Mouse (Mus musculus): ENCODE results near the gene Adap2.
A peak's percentile ranks its signal among the peaks of the same experiment; 100 is the strongest.

Gene Adap2

DNA sequence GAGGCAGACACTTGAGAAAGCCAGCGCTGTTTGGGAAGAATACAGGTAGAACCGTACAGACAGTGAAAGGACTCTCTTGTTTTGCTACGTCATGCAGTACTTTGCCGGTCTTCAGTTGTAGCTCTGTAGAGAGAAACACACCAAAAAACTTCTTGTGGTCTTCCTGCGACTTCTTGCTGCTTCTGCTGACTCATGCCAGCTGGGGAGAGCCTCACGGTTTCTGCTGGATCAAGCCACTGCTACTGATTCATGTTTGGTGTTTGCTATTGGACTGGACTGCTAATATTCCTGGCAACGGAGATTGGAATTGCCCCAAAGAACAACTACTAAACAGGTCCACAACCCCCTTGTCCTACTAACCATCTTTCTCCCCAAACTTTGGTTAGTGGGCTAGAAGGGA, 42.4 kb downstream of the Adap2 start:
- DNase-seq (ENCODE audit: low spot score) = no peak

DNA sequence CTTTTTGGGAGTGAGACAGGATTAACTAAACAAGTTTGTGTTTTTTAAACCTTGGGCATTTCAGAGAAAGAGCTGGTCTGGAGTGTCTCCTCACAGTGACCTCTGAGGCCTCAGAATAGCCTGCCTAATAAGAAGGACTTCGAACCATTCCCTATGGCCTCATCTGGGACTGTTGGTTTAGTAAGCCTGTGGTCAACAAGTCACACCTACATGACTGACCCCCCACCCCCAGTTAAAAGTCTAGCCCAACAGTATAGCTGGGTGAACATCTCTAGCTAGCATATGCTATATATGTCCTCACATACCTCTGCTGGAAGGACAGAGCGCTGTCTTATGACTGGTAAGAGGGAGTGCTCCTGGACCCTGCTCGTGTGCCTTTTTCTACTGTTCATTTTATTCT, 45.4 kb downstream of the Adap2 start:
- no peak for DNase-seq (ENCODE audit: low spot score)

DNA sequence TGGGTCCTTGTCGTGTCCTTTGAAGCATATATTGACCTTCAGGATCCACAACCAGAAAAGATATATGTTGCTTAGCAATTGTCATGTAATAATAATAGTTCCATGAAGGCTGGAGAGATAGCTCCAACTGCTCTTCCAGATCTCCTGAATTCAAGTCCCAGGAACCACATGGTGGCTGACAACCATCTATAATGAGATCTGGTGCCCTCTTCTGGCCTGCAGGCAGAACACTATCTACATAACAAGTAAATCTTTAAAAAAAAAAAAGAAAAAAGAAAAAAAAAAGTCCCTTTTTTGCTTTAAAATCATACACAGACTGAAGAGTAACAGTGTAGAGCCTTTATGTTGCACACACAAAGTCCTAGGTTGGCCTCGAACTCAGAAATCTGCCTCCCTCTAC, 45.9 kb downstream of the Adap2 start:
- no peak for DNase-seq (ENCODE audit: low spot score)

DNA sequence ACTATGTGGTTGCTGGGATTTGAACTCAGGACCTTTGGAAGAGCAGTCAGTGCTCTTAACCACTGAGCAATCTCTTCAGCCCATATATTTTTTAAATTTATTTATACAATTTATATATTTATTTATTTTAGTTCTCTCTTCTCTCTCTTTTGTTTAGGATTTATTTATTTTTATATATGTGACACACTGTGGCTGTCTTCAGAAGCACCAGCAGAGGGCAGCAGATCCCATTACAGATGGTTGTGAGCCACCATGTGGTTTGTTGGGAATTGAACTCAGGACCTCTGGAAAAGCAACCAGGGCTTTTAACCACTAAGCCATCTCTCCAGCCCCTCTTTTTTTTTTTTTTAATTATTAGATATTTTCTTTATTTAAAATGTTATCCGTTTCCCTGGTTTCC, 46.4 kb downstream of the Adap2 start:
- no peak for DNase-seq (ENCODE audit: low spot score)

DNA sequence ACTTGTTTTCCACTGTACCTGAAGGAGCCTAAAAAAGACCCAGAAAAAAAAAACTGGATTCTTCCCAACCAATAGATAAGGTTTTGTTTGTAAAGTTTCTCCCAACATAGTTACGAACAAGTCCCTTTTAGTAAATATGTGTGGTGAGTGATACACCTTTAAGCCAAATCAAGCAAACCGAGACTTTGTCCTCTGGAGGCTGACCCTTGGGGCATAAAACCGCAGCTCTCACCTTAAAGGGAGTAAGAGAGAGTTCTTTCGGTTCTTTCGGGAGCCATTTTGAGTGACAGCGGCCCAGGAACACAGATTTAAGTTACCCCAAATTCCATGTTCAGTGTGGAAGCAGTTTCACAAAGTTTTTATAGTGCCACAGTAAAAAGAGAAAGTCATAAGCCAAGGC, 48.4 kb downstream of the Adap2 start:
- DNase-seq (ENCODE audit: low spot score) = no peak

DNA sequence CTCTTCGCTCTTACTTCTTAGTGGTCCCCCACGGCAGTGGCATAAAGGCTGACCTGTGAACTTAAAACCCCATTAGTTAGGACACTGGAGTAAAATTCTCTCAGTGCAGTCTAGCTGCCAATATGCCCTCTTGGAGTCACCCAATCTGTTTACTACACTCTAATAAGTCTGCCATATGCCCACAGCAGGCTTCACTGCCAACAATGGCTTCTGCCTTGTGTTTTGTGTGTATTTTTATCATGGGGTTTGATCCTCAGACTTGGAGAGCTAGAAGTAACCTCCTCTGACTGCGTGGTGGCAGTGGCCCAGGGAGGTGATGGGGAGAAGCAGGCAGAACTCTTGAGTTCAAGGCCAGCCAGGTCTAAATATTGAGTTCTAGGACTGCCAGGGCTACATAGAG, 50.1 kb downstream of the Adap2 start:
- DNase-seq (ENCODE audit: low spot score) = peak; percentile 9

DNA sequence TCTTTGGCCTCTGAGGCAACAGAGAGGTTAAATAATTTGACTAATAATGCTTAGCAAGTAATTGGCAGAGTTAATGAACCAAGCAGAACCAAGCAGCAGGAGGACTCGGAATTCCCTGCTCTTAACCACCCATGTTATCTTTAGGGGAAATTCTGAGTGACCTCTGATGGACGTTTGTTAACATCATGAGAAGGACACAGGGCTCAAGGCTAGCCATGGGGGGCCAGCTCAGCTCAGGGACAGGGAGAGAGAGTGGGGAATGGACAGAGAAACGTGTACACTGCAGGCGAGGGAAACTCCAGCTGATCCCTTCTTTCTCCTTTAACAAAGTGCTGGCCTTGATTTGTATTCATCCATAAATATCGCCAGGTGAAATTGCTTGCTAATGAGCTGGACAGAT, 51.0 kb downstream of the Adap2 start:
- no peak for DNase-seq (ENCODE audit: low spot score)

DNA sequence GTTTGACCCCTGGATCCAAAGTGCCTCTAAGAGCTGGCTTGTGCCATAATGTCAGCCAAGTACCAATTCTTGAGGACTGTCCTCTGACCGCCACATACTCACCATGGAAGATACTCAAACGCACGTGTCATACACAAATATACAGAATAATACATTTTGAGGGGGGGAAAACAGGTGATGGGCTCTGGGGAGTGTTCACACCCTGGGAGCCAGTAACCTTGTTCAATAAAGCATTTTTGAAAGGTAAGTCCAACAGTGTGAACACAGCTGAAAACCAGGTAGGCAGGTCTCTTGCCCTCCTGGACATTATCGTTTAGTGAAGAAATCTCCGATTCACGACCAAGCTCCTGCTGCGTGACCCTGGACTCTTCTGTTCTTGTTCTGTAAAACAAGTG, 54.6 kb downstream of the Adap2 start:
- DNase-seq (ENCODE audit: low spot score) = no peak

DNA sequence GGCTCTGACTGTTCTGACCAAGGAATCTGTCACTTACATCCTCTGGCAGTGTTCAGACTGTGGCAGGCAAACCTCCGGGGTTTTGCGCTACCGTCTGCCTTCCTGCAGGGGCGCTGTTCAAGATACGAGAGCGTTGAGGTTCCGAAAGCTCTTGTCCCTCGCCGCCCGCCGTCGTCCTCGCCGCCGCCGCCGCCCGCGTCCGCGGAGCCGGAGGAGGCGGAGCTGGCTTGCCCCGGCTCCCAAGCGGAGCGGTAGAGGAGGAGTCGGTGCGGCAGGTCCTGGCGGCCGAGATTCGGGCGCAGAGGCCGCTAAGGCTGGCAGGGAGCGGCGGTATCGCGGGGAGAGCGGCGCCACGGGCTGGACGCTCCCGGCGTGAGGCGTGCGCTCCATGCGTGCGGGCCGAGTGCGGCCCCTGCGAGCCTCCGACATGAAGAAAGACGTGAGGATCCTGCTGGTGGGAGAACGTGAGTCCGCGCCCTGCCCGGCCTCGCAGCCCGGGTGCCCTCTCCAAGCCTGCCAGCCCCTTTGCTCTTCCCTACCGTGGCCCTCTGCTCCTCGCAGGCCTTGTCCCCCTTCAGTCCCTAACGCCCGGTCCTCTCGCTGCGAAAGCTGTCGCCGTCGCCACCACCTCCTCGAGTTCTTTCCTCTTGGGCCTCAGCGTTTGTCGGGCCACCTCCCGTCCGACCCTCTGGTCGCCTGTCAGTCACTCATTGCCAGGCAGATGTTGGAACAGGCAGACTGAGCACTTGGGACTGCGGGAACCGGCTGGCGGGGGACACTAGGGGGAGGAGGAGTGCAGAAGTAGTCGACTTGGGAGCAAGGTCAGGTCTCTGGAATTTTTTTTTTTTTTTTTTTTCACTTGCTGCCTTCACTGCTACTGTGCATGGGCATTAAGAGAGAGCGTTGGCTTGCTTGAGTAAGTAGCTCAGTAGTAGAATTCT, 55.2 kb downstream of the Adap2 start, which contains the start of gene Rhot1:
TSS of gene Rhot1 (plus strand) at position 160 of the 941 bp plus-strand sequence.
- peak; percentile 94 for DNase-seq (ENCODE audit: low spot score)

DNA sequence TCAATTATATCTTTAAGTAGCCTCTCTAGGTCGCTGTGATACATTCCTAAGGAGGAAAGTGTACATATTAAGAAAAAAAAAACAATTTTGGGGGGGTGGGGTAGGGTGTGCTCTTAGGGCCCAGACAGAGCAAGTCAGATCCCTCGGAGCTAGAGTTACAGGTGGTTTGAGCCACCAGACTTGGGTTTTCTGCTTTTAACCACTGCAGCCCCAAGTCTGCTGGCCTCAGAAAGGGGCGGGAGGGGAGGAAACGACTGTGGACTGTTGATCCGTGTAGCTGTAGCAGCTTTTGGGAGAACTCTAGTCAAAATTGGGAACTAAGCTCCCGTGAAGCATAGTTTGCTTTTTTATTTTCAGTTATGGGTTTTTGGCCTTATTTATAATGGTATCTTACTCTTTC, 56.4 kb downstream of the Adap2 start:
- no peak for DNase-seq (ENCODE audit: low spot score)

DNA sequence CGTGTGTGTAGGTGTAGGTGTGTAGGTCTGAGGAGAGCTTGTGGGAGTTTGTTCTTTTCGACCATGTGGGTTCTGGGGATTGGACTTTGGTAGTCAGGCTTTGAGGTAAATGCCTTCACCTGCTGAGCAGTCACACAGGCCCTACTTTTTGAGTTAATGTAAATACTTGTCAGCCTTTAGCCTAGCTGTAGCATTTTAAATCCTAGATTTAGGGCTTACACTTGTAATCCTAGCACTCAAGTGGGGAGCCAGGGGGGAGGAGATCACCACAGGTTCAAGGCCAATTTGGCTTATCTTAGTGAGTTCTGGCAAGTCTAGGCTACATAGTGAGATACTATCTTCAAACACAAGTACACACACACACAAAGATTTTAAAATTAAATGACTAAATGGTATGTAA, 58.4 kb downstream of the Adap2 start:
- no peak for DNase-seq (ENCODE audit: low spot score)

DNA sequence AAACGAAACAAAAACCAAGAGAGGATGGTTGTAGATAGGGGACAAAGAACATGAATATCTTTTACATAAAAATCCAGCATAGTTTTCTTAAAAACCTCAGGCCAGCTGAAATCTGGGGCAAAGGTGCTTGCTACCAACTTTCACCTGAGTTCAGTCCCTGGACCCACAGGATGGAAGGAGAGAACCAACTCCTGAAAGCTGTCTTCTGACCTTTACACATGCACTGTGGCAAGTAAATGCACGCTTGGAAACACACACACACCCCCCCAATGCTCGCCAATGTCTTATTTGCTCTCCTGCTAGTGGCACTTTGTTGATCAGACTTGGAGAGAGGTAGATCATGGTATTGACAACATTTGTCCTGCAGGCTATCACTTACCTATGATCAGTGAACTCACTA, 61.4 kb downstream of the Adap2 start:
- no peak for DNase-seq (ENCODE audit: low spot score)

DNA sequence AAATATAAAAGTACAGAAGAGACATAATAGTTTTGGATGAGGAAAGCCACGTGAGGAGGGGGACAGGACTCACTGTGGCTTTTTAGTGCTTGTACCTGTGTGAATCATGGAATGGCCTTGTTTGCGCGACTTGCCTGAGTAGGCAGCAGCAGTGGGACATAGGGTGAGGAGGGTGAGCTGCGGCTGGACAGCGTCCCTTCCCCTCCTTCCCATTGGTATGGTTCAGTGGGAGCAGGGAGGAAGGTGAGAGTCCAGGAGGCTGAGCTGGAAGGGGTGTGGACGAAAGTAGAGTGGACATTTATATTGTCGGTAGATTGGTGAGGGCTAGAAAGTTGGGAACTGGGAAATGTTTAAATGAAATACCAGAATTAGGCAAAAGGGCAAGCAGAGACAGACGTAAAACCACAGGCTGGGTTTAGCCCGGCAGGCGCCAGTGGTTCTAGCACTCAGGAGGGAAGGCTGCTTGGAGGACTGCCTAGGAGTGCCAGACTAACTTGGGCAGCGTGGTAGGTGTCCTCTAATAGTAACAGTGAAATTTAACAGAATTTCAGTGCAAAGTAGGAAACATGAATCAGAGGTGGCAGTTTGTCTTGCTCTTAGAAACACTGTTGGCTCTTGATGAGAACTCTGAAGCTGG, 64.9 kb downstream of the Adap2 start:
- DNase-seq (ENCODE audit: low spot score) = no peak

Measured in layer of hippocampus, adult 9-10 months (tissue).